Mouse (Mus musculus): ENCODE measurements around the gene Elof1. TPM values are rescaled to one million over a fixed set of nuclear protein-coding genes. Genes with fewer than 3 reads are reported as not detected.

The Elof1 gene
- total RNA-seq, 2 experiments from 2014 or later = 60.1 to 63.4 TPM

DNA sequence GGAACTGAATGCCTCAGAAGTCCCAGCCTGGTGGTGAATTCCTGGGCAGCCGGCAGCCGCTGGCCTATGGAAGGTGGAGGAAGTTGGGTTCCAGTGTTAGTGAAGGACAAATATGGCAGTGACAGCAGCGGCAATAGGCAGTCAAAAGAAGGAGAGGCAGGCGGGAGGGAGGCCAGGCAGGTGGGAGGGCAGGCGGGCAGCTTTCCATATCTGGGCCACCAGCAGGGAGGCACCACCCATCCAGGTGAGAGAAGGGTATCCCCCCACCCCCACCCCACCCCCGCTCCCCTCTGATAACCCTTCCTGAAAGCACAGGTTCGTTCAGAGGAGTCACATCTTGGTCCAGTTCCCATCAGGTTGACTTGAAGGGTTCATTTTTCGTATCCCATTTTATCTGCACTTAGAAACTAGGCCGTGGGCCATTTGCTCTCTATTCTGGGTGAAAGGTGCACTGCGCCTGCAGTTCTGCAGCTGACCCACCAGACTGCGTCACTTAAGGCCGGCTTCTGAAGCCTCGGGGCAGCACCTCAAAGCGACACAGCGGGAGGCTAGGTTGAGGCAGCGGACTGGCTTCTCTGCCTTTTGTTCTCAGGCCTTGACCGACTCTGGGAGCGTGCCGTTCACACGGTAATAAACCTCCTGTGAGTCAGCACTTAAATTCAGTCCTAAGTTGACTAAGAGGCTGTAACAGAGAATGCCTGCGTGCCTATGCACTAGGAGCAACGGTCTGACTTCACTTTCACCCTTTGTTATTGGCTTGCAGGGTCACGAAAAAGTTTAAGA lies 20.0 kb upstream of the Elof1 start:
- DNase-seq = no peak

DNA sequence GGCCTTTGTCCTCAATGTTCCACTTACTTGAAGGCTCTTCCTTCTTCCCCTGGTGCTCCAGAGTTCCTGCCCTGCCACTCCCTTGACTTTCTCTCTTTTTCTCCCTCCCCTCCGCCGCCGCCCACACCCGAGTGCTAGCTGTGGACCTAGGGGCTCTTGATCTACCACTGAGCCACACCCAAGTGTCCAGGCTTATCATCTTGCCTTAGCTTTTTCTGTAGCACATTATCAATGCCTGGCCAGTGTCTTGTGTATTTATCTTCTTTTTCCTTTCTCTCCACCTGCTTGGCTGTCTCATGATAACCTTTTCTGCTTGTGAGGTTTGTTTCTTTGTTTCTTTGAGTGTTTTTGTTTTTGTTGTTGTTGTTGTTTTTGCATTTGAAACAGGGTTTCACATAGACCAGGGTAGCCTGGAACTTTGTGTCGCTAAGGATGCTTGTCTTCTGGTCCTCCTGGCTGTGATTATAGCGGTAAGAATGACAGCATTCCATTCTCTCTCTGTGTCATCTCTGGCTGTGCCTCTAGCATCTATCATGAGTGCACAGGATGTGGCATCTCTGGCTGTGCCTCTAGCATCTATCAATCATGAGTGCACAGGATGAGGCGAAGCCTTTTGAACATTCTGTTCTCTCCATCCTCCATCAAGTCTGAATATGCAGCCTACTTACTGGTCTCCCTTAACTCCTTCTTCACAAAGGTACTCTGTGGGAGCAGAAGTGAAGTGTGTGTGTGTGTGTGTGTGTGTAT lies 18.8 kb upstream of the Elof1 start, which contains the start of gene Acp5:
Gene Acp5 (minus strand): TSS at position 68 of the 747 bp plus-strand sequence.
- DNase-seq = no peak

DNA sequence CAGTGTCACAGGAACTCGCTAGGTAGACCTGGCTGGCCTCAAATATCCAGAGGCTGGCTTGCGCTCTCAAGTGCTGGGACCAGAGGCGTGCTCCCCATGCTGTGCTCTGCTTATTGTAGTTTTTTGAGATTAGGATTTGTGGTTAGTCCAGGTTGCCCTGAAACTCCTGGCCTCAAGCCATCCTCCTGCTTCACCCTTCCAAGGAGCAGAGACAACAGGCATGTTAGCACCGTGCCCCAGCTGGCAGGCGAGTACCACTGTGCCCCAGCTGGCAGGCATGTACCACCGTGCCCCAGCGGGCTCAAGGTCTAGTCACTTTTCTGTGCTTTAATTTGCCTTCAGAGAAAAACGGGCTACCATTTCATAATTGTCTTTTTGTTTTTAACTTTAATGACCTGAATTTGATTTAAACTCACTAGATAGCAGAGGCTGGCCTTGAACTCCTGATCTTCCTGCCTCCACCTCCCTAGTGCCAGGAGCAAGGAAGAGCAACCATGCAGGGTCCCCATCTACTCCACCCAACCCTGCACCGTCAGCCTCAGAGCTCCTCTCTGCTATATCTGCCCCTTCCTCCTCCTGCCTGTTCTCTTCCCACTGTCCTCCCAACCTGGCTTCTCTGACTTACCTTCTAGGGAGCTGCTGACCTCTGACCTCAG lies 18.1 kb upstream of the Elof1 start:
- DNase-seq = no peak

DNA sequence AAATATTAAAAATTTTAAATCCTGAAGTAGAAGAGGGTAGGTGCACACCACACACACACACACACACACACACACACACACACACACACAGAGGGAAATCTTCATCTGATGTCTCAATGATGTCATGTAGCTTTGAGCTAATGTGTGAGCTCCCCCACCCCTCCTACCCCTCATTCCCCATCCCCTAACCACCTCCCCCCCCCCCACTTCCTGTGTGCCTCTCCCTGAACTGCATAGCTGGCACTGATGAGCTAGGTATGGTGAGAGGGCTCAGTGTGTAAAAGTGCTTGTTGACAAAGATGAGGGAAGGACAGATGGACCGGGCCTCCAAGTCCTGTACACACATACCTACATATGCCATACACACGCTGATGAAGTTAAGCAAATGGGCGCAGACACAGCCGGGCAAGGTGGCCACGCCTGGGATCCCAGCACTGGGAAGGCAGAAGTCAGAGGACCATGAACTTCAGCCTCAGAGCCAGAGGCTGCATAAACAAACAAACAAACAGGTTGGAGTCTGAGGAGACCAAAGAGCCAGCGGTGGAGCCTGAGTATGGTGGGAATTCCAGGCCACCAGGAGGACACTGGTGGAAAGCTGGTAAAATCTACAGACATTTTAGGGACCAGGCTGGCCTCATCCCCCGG lies 17.4 kb upstream of the Elof1 start:
- DNase-seq = no peak

DNA sequence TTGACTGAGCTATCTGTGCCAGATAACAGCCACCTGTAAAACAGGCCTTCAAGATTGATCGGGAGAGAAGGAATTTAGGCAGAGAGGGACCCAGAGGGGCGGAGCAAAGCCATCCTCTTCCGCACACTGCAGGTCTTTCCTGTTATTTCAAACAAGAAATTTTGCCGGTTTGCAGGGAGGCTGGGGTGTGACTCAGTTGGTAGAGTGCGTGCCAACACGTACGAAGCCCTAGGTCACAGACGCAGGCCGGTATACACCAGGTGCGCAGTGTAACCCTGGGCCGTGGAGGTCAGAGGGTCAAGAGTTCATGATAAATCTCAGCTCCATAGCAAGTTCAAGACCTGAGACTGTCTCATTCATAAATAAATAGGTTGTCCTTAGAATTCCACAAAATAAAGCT lies 15.2 kb upstream of the Elof1 start:
- DNase-seq = no peak

DNA sequence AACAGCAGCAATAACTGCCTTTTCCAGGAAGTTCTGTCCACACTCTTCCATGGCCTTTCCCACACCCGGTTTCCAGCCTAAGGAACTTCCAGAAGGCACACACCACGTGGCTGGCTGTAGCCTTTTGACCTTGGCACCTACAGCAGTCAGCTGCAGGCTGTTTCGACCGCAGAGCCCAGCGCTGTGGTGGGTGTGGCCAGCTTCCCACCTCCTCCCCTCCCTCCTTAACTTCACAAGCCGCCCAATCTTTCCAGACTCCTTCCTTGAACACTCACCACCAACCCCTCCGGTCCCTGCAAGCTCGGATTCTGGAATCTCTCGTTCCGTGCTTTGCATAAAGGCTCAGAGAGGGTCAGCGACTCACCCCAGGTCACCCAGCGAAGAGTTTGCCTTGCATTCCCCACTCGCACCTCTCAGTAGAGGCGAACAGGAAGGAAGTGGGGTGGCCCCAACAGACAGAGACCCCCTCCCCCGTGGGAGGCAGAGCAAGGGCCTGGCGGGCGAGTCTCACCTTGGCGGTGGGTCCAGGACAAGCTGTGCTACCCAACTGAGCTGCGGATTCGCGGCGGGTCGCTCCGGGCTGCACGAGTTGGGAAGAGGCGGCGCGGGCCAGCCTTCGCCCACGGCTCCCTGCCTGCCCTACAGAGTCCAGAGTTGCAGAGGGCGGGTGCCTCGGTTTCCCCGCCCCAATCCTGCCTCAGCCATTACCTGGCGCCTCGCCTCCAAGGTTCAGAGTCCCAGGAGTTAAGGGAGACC lies 14.4 kb upstream of the Elof1 start:
- peak; percentile 26 for DNase-seq

DNA sequence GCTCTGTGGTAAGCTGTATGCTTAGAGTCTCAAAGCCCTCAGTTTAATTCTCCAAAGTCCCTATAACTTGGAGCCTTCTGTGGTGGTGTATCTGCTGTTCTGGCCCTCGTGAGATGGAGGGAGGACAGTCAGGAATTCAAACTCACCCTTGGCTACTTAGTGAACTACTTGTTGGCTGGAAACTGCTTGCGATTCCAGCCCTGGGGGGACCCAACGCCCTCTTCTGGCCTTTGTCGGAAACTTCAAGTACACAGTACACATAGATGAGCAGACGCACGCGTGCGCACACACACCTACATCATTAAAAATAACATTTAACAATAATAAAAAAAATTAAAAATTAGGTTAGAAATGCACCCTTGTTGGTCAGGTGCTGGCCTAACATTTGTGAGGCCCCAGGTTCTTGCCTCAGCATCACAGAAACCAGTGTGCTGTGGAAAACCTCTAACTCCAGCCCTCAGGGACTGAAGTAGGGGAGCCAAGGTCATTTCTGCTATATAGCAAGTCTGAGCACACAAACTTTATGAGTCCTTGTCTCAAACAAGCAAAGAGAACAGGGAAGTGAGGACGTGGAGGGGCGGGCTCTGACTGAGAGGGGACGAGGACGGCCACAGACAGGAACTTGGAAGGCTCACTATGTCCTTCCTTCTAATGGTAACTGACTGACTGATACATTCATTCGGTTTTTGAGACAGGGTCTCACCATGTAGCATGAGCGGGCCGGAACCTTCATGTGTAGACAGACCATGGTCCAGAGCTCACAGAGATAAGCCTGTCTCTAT lies 8.5 kb upstream of the Elof1 start:
- DNase-seq = no peak

DNA sequence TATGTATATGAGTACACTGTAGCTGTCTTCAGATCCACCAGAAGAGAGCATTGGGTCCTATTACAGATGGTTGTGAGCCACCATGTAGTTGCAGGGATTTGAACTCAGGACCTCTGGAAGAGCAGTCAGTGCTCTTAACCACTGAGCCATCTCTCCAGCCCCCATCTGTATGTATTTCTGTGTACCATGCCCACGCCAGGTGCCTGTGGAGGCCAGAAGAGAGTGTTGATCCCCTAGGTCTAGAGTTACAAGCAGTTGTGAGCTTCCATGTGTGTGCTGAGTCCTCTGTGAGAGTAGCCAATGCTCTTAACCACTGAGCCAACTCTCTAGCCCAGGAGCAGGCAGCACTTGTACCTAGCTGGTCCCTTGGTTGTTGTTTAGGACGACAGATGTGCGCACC lies 7.2 kb upstream of the Elof1 start:
- DNase-seq = no peak

DNA sequence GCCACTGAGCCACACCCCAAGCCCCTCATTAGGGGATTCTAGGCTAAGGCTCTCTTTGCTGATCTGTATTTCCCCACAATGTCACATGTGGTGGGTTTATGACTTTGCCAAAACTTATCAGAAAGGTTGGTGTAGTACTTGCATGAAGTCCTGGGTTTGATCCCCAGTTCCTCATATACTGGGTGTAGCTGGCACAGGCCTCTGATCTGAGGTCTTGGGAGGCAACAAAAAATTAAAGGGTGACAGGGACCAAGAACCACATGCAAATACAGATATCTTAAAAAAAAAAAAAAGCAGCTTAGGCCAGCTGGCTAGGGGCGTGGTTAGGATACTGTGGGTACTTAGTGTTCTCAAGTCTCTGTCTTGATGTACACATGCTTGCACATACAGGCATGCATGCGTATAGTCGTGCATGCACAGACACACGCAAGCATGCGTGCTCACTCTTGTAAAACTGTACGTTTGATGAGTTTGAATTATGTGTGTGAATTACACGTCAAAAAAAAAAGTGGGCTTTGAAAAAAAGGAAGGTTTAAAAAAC lies 6.2 kb upstream of the Elof1 start:
- no peak for DNase-seq

DNA sequence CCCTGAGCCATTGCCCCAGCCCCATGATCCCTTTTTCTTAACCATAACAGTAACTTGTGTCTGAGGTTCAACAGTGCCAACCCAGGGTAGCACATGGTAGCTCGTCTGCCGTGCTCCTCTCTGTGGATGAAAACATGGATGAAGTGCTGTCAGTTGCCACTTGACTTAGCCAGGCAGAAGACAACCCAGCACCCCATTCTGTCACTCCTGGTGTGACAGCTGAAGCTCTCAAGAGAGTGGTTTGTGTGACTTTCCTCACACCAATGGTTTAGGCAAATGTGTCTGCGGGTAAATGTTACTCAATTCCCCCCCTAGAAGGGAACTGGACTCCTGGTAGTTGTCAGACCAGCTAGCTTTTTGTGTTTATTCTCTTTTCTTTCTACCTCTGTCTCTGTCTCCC lies 5.0 kb upstream of the Elof1 start:
- no peak for DNase-seq

DNA sequence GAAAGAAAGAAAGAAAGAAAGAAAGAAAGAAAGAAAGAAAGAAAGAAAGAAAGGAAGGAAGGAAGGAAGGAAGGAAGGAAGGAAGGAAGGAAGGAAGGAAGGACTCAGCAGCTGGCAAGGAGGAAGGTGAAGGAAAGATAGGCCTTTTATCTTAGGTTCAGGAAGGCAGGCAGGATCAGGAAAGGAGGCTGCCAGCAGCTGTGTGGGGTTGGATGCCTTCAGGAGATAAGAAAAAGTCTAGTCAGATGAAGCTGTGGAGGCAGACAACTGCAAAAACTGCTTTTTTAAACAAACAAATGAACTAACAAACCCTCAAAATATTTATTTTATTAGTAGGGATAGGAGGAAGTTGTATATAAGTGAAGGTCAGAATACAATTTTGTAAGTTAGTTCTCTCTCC lies 4.6 kb upstream of the Elof1 start:
- DNase-seq = no peak

DNA sequence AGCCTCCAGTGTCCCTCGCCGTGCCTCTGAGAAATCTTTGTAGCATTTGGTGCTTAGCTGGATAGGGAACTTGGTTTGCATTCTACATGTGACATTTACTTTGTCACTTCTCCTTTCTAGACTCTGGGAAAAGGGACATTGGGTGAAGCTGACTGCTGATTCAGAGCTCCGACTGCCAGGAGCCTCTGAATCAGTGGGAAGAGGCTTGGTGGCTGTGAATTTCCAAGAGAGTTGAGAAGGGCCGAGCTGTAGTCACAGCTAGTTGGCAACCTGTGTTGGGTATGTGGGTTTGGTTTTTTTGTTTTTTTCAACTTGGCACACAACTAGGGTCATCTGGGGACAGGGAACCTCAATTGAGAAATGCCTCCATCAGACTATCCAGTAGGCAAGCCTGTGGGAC lies 2.6 kb upstream of the Elof1 start:
- DNase-seq = no peak

DNA sequence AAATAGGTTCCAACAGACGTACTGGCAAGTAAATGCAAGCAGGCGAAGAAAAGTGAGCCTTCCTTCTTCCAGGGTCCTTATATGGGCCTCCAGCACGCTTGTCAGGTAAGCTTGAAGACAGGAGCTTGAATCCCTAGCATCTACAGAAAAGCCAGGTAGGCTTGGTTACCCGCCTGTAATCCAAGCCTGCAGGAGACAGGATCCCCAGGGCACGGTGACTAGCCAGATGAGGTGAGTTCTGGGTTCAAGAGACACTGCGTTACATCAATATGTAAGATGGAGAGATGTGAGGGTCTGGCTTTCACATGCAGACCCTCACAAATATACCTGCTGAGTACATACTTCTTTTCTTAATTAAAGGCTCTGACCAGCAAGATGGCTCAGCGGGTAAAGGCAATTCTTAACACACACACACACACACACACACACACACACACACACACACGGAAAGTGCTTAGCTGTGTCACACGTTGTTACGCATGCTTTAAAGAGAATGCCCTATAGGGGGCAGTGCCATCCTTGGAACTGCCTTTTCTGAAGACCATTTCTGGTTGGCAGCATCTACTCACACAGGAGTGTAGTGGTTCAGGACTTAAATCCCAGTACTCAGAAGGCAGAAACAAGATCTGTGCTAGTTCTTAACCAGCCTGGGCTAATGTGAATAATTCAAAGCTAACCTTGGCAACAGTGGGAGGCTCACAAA lies 933 bp upstream of the Elof1 start:
- DNase-seq = peak; percentile 55

DNA sequence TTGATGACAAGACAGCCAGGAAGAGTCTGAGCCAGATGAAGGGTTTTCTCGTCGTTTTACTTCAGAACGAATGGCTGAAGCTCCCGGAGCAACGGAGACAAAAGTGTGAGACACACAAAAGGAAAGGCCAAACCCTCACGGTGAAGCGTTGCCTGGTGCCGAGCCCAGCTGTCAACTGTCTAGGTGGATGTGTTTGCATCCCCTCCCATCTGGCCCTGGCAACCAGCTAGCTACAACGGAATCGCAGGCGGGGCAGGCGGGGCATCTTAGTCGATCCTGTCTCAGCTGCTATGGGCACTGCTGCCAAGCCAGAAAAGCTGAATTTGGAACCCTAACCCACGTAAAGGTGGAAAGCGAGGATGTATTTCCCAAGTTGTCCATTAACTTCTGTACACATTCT lies 886 bp downstream of the Elof1 start:
- no peak for DNase-seq

DNA sequence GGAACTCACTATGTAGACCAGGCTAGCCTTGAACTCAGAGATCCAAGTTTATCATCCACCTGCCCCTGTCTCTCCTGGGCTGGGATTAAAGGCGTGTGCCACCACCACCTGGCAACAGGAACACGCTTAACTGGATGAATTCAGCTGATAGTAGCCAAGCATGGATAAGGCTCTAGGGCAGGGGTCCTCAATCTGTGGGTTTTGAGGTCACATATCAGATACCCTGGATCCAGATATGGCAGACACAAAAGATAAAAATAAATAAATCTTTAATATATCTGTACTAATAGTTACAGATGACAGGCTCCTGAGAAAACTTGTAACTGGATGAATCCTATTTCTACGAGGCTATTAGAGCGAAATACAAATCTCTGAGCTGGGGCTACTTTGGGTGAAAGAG lies 1.3 kb downstream of the Elof1 start:
- no peak for DNase-seq

DNA sequence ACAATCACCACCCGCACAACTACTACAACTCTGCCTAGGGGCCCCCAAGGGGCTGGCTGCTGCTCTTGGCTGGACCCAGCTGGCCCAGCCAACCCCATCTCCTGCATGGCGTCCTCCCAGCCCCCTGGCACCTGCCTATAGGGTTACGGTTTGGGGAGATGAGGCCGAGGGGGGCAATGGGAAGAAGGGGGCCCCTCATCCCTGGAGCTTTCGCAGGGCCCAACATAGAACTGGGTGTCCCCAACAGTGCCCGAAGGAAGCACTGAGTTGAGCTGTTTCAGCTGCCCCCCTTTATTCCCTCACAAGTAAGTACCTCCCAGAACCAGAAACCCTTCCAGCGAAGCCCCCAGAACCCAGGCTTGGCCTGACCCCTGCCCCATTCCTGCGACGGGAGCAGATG lies 8.8 kb downstream of the Elof1 start:
- DNase-seq = no peak

DNA sequence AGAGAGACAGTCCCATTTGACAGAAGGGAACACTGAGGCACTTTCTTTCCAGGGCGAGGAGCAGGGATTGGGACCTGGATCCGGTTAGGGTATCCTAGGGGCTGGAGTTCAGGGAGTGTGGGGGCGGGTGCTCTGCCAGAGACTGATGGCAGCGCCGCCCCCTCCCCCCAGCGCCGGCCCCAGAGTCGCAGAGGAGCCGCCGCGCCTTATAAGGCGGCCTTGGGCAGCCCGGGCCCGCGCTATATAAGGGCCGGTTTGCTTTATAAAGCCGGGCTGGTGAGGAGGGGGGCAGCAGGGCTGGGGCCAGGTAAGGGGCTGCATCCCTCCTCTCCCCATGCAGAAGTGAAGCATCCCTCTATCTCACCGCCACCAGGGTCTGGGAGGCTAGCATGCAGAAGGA lies 17.1 kb downstream of the Elof1 start:
- DNase-seq = peak; percentile 26

DNA sequence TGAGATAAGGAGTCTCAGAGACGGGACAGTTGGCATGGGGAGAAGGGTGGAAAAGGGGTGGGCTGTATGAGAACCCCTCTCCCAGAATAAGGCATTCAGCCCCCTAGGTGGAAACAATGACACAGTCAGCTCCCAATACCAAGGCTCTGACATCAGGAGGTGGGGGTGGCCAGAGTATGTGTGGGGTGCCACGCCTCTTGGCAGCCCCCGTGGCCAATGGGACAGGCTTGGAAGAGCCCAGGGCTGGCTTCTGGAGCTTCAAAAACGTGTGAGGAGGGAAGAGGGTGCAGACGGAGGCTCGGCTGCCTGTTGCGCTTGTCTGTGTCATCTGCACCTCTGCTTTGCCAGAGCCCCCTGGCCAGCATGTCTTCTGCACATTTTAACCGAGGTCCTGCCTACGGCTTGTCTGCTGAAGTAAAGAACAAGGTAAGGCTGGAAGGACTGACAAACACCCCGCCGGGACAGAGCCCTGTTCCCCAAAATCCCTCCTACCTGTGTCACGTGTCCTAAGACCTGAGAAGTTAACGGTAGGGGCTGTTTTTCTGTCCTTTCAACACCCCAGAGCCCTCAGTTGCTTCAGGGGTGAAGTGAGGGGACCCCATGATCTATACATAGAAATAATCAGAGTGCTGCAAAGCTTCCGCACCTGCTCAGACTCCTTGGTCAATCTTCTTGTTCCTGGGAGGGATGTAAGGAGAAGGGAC lies 17.8 kb downstream of the Elof1 start, which contains the start of gene Cnn1:
Gene Cnn1 (plus strand): TSS at position 224 of the 704 bp plus-strand sequence.
- peak; percentile 67 for DNase-seq

DNA sequence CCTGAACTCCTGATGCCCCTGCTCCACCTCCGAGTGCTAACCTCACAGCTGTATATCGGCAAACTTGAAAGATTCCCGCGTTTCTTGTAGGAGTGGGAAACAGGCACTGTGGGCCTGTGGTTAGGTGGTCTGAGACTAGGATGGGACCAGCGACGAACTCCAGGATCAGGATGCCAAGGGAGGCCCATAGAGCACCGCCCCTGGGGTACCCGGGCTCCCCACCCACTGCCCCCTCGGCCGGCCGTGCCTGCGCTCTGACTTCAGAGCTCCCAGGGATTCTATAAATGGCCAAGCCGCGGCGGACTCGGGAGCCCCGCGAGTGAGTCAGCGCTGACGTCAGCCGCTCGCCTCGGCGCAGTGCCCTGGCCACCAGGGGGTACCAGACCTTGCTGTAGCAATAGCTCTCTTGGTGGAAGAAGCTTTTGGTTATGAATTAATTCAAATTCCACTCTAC lies 21.1 kb downstream of the Elof1 start:
- DNase-seq = peak; percentile 95

DNA sequence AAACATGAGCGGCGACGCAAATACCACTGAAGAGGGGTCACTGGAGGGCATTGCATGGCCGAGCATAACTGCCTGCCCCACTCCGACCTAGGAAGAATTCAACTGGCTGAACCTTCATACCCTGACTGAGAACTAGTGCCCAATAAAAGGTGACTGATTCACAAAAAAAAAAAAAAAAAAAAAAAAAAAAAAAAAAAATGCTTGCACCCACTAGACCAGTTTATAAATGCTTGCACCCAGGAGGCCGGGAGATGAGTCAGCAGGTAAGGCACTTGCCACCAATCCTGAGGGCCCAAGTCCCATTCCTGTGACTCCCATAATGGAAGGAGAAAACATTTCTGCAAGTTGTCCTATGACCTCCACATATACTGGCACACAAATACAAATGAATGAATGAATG lies 24.2 kb downstream of the Elof1 start:
- no peak for DNase-seq
